Mouse (Mus musculus): ENCODE measurements around the gene Rabgap1l.

The Rabgap1l gene

GRCm38 (mm10) chr1:160181216-160181615 lies 611.8 kb downstream of the Rabgap1l start:
- DNase-seq (ENCODE audit: low read depth), result no peak

DNA sequence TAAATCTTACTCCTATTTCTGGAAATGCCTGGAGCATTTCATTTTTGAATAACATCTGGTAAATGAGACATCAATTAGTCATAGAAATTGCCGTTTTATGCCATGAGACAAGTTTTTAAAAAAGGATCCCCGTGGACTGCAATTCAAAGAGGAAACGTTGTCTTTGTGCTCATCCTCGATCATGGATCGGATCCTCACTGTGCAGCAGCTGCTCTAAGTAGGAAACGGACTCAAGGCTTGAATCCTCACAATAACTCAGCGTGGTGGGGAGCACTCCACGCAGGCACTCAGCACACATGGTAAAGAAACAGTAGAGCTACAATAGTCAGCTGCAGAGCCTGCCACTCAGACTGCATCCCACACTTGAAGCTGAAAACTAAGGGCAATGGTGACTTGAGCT lies 616.1 kb downstream of the Rabgap1l start:
- no peak for DNase-seq (ENCODE audit: low read depth)

Data from 416B (cell line).